Mouse (Mus musculus) G1E (cell line): ENCODE measurements at regions not wholly inside any gene's neighbourhood (a gene's known extent, or its start where the extent isn't known, plus 50 kb on each side); places are given as distances from the start of the nearest gene placed in this dataset.

ENCODE experiments used
- ATAC-seq: 2 replicates; pipeline ENCODE4 v1.8.0; 2016; ENCODE audit warnings: mild to moderate bottlenecking; ENCODE audit not compliant: insufficient number of reproducible peaks, poor library complexity, low FRiP score, severe bottlenecking; ENCODE audit errors: extremely low read depth
- DNase-seq: peaks from one replicate; pipeline ENCODE4 v3.0.0; 2012; ENCODE audit warnings: low spot score
- H3K27me3 ChIP-seq: 2 replicates; pipeline ENCODE4 v1.6.1; 2012; ENCODE audit warnings: mild to moderate bottlenecking, low read length, inconsistent platforms; ENCODE audit not compliant: insufficient read depth
- H3K36me3 ChIP-seq: replicated peaks from 2 replicates; pipeline ENCODE3; 2012; ENCODE audit warnings: mild to moderate bottlenecking, inconsistent platforms
- H3K4me1 ChIP-seq: 2 replicates; pipeline ENCODE4 v1.6.1; 2012; ENCODE audit warnings: low read depth, low read length, inconsistent platforms, mixed read lengths; ENCODE audit not compliant: insufficient read depth
- H3K4me3 ChIP-seq: 2 replicates; pipeline ENCODE4 v1.5.1; 2012; ENCODE audit warnings: low read depth, mild to moderate bottlenecking, inconsistent platforms, low read length, moderate library complexity, mixed read lengths
- H3K9me3 ChIP-seq: replicated peaks from 2 replicates; pipeline ENCODE4 v1.6.1; 2012; ENCODE audit warnings: inconsistent platforms
- CTCF ChIP-seq: IDR thresholded peaks from 2 replicates; pipeline ENCODE4 v1.5.1; 2012; ENCODE audit warnings: low read depth, low read length, inconsistent platforms, mixed read lengths
- GATA1 ChIP-seq: IDR thresholded peaks from 2 replicates; pipeline ENCODE4 v1.6.1; 2012; ENCODE audit warnings: borderline replicate concordance, low read length, inconsistent platforms, mixed read lengths
- GATA2 ChIP-seq: IDR thresholded peaks from 2 replicates; pipeline ENCODE4 v1.6.1; 2012; ENCODE audit warnings: low read depth, low read length, inconsistent platforms, borderline replicate concordance
- POLR2AphosphoS5 ChIP-seq: IDR thresholded peaks from 2 replicates; pipeline ENCODE4 v1.6.1; 2012; ENCODE audit warnings: low read depth, low read length, inconsistent platforms; ENCODE audit not compliant: insufficient replicate concordance
- TAL1 ChIP-seq: conservative IDR thresholded peaks from 2 replicates; pipeline ENCODE4 v1.6.1; 2012; ENCODE audit warnings: low read depth, low read length, inconsistent platforms, mixed read lengths

DNA sequence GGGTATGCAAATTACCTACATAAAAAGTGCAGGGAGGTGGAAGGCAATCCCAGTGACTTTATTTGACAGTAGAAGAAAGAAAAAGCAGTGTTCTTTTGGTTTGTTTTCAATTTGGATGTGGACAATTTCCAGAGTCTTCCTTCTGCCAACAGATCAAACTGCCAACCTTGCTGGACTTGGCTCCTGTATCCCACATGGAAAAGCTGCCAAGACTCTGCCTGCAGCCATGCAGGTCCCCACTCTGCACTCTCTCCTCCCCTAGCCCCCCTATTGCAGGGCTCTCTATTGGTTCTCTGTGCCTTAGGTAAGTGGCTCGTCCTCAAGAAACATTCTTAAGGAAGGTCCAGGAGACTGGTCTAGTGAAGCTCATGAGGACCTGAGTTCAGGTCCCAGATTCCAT is 255.2 kb upstream of the Arpp21 start:
- Histone ChIP-seq H3K9me3 (peaks cover 7% of the 10 kb centered on the region; the same call in 1 of the 2 replicates), H3K4me1 (no peaks in the 10 kb centered on the region), H3K36me3 (no peaks in the 10 kb centered on the region), H3K27me3 (no peaks in the 10 kb centered on the region), H3K4me3 (no peak overlapping the region)
- ATAC-seq = no peak
- TF ChIP-seq POLR2AphosphoS5 (no peak), GATA2 (no peak), CTCF (no peak), GATA1 (no peak), TAL1 (no peak)
- DNase-seq = no peak

DNA sequence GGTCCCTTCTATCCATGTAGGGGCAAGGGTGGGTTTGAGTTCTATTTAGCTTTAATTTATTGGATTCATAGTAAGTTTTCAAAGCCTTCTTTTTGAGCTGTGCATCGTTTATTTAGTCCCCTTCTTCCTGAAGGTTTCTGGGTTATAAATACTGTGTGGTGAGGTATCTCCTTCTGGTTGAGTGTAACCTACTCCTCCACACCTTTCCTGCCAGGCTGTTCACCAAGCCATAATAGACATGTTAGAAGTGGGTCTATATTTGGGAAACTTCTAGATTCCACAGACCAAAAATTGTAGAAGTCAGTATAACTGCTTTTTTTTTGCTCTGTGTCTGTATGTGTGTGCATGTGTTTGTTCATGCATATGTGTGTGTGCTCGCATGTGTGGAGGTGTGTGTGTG is 240.9 kb upstream of the Arpp21 start:
- Histone ChIP-seq H3K4me1 (no peaks in the 10 kb centered on the region), H3K36me3 (no peaks in the 10 kb centered on the region), H3K9me3 (0 out of 2 replicates have a peak, but pooled peaks cover 2% of the 10 kb centered on the region), H3K27me3 (no peaks in the 10 kb centered on the region), H3K4me3 (no peak overlapping the region)
- TF ChIP-seq POLR2AphosphoS5 = no peak
- TF ChIP-seq CTCF = no peak
- no peak for TF ChIP-seq GATA1
- no peak for TF ChIP-seq GATA2
- no peak for TF ChIP-seq TAL1
- DNase-seq (no peak), ATAC-seq (no peak)

DNA sequence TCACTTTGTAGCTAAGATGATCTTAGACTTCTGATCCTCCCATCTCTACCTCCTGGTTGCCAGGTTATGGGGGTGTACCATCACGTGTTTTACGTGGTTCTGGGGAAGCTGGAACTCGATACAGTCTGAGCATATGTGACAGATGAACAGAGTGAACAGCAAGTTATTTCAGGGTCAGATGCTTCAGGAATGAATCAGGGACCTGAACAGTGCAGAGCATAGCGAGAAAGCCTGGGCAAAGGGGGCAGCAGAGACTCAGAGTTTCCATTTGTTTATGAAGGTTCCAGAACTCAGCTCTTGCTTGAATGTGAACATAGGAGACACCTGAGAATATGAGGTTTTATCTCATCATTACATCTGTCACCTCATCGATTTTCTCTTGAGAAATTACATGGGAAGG is 221.9 kb upstream of the Arpp21 start:
- Histone ChIP-seq H3K9me3 (peaks cover 8% of the 10 kb centered on the region; the same call in 1 of the 2 replicates), H3K4me1 (no peaks in the 10 kb centered on the region), H3K27me3 (no peaks in the 10 kb centered on the region), H3K36me3 (no peaks in the 10 kb centered on the region), H3K4me3 (no peak overlapping the region)
- no peak for TF ChIP-seq GATA1
- TF ChIP-seq CTCF = no peak
- no peak for TF ChIP-seq TAL1
- TF ChIP-seq POLR2AphosphoS5 = no peak
- TF ChIP-seq GATA2 = no peak
- ATAC-seq (no peak), DNase-seq (no peak)

DNA sequence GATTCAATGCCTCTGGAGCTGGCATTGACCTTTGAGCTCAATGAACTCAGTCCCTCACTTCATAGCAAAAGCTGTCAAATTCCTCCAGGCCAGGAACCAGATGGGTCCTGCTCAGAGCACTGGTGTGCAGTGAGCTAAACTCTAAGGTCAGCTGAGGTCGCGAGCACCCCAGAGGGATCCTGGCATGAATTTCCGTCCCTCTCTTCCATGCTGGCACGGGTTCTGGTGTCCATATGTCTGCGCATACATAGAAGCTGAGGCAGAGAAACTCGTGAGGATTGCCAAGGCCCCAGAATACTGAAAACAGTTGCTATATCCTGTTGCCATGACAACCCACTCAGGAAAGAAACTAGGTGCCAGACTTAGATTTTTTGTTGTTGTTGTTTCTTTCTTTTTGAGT is 219.0 kb upstream of the Arpp21 start:
- Histone ChIP-seq H3K27me3 (no peaks in the 10 kb centered on the region), H3K36me3 (no peaks in the 10 kb centered on the region), H3K4me3 (no peak overlapping the region), H3K4me1 (no peaks in the 10 kb centered on the region), H3K9me3 (peaks cover 8% of the 10 kb centered on the region; the same call in 1 of the 2 replicates)
- TF ChIP-seq POLR2AphosphoS5 (no peak), GATA1 (no peak), GATA2 (no peak), CTCF (no peak), TAL1 (no peak)
- ATAC-seq (no peak), DNase-seq (no peak)

DNA sequence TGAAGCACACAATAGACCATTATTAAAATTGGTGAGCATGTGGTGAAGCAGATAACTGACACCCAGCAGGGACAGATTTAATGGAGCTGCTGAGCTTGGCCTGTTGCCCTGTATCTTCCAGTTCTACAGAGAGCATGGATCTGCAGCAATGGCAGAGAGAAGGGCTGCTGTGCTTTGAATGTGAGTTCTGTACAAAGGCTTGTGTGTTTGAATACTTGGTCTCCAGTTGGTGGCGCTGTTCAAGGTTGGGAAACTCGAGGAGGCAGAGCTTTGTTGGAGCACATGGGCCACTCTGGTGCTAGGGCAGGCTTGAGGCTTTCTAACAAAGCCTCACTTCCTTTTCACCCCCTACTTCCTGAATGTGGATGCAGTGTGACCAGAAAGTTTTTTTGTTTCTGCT is 211.8 kb upstream of the Arpp21 start:
- Histone ChIP-seq H3K4me1 (no peaks in the 10 kb centered on the region), H3K36me3 (no peaks in the 10 kb centered on the region), H3K27me3 (no peaks in the 10 kb centered on the region), H3K9me3 (peaks cover 17% of the 10 kb centered on the region), H3K4me3 (no peak overlapping the region)
- TF ChIP-seq POLR2AphosphoS5 (no peak), TAL1 (no peak), GATA2 (no peak), GATA1 (no peak)
- ATAC-seq (no peak), DNase-seq (no peak)

DNA sequence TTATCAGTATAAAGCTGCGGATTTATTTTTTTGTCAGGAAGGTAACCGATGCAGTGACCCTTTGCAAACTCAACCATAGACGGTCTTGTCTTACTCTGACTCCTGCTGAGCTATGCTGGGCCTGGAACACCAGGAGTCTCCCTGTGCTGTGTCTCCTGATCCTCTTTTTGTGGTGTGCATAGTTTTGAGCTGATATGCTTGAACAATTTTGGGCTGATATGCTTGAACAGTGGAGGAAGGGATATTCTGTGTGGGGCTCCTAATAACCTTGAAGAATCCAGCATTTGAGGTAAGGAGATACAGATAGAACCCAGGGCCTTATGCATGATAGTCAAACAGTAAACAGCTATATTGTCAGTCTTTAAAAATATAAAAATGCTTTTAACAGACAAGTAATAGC is 211.2 kb upstream of the Arpp21 start:
- ATAC-seq = no peak

DNA sequence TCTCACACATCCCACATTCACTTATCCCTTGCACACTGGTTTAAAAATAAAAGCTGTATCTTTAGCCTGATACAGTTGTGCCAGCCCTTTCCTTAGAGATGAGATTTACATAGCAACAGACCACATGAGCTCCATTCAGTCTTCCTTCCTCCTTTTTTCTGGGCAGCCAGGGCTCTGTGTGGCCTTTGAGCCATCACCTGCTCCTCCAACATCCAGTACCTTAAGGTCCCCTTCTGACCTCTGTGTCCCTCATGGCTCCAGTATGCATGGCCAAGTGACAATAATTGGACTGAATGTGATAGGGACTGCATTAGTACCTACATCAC is 210.3 kb upstream of the Arpp21 start:
- TF ChIP-seq GATA1 = no peak
- no peak for TF ChIP-seq GATA2
- TF ChIP-seq POLR2AphosphoS5 = no peak
- no peak for TF ChIP-seq CTCF
- TF ChIP-seq TAL1 = no peak
- H3K4me3 ChIP-seq = 0 out of 2 replicates have a peak overlapping the region, but pooled peaks have one; percentile 19
- H3K9me3 ChIP-seq = peaks cover 17% of the 10 kb centered on the region
- ATAC-seq (no peak), DNase-seq (no peak)
- no peaks in the 10 kb centered on the region for H3K27me3 ChIP-seq
- no peaks in the 10 kb centered on the region for H3K4me1 ChIP-seq
- H3K36me3 ChIP-seq = no peaks in the 10 kb centered on the region

More for the DNA sequence above, 211.2 kb upstream of the Arpp21 start:
- Histone ChIP-seq H3K4me1 (no peaks in the 10 kb centered on the region), H3K36me3 (no peaks in the 10 kb centered on the region), H3K4me3 (no peak overlapping the region), H3K27me3 (no peaks in the 10 kb centered on the region), H3K9me3 (peaks cover 17% of the 10 kb centered on the region)
- TF ChIP-seq CTCF (no peak), TAL1 (no peak), GATA2 (no peak), POLR2AphosphoS5 (no peak), GATA1 (no peak)
- no peak for DNase-seq
